Mouse (Mus musculus) brain, embryonic 14.5 days (tissue): ENCODE measurements around the gene Ybey. TPM values are rescaled to one million over a fixed set of nuclear protein-coding genes. Genes with fewer than 3 reads are reported as not detected.

ENCODE experiments used
- DNase-seq: peaks from one replicate; pipeline ENCODE4 v3.0.0-alpha.2; 2011; ENCODE audit warnings: low read depth
- CTCF ChIP-seq: fragments of 200-500 bp; IDR thresholded peaks from 2 replicates; pipeline ENCODE4 v1.5.1; 2012; ENCODE audit warnings: inconsistent platforms, mild to moderate bottlenecking, moderate library complexity, borderline replicate concordance; ENCODE audit not compliant: insufficient read depth, insufficient read length; ENCODE audit errors: extremely low read depth
- POLR2A ChIP-seq: fragments of 200-500 bp; IDR thresholded peaks from 2 replicates; pipeline ENCODE4 v1.6.1; 2012; ENCODE audit warnings: mild to moderate bottlenecking, inconsistent platforms, borderline replicate concordance; ENCODE audit not compliant: poor library complexity, insufficient read depth, insufficient read length, severe bottlenecking; ENCODE audit errors: extremely low read depth
- polyA plus RNA-seq: library from polyadenylated mRNA; depleted of rRNA; stranded (reverse); fragments of >200 nt; gene quantifications from 2 replicates; pipeline ENCODE4 v1.2.3, GENCODE M21; 2012; rRNA removed

The Ybey gene
- polyA plus RNA-seq, result 3.7 and 4.3 TPM in 2 replicates

GRCm38 (mm10) chr10:76468203-76469162 lies at the start of gene Ybey, which contains the start of gene Mcm3ap:
Ybey (minus strand) TSS chr10:76469114.
Mcm3ap (plus strand) TSS chr10:76468927.
- peak; percentile 97 for DNase-seq
- TF ChIP-seq POLR2A (peak; percentile 75; the same call in 1 of the 2 replicates), CTCF (peak; percentile 30; the same call in 1 of the 2 replicates)

DNA sequence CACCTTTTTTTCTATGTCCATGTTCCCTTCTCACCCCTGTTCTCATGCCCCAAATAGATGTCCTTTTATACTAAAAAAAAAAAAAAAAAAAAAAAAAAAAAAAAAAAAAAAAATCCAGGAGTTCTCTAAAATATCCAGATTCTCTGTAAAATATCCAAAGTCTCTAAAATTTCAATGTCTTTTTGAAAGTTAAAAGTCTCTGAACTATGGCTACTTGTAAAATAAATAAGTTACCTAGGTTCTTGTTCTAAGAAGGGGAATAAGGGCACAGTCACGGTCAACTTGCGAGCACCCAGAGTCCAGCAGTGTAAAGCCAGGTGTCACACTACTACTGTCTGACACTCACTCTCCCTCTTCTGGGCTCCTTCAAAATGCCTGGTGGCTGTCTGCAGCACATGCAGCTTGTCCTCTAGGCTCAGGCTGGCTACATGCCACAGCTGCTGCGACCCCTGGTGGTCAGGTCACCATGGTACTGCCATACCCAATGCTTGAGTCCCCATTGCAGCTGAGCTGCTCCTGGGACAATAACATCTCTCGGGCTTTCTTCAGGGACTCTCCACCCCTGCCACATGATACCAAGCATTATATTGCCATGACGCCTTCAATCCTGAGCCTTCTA lies 44.2 kb upstream of the Ybey start:
- TF ChIP-seq CTCF (peak; percentile 89), POLR2A (no peak)
- peak; percentile 83 for DNase-seq

DNA sequence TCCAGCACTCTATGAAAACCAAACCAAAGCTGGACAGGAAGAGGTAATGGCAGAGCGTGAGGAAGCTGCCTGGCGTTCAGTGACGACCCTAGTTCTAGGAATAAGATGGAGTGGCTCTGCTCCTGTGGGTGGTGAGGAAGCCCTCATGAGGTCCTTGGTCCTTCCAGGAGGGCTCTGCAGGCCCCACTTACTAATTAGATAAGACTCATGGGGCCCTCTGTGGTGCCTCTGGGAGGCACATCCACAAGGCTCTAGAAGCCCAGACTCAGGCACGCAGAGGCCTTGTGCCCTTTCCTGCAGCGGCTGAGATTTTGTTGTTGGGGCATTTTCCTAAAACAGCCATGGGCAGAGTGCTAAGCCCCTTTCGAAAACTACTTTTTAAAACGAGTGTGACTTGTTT lies 37.0 kb upstream of the Ybey start:
- DNase-seq, result no peak
- no peak for TF ChIP-seq POLR2A
- TF ChIP-seq CTCF, result no peak

DNA sequence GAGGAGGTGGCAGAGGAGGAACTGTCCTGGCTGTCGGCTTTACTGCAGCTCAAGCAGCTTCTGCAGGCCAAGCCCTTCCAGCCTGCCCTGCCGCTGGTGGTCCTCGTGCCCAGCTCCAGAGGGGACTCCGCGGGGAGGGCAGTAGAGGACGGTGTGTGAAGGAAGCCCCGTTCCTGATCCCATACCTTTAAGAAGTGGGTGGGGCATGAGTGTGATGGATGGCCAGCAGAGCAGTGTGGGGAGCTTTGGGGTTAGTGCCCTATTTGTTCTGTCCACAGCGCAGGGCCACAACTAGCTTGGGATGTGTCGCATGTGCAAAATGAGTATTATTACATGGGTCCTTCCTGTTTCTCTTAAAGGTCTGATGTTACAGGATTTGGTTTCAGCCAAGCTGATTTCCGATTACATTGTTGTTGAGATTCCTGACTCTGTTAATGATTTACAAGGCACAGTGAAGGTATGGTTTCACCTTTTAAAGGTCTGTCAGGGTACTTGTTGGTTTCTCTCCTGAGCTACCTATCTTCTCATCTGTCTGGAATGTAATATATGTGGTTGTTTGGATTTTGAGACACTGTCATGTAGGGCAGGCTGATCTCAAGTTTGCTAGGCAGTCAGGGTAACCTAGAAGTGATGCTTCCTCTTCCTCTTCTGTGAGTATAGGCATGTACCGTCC lies 35.5 kb upstream of the Ybey start:
- no peak for DNase-seq
- TF ChIP-seq POLR2A, result no peak
- no peak for TF ChIP-seq CTCF

DNA sequence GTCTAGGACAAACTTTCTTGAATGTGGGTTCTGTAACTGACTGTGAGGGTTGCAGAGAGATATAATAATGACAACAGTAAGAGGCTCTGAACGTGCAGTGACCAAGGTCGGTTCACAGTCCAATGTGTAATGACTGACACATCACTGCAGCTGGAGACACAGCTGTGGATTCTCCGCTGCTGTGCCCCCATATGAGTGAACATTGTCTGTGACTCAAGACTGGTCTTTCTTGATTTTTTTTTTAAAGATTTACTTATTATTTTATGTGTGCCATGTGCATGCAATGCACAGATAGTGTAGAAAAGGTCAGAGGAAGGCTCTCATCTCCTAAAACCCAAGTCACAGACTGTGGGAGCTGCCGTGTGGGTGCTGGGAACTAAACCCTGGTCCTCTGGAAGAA lies 28.6 kb upstream of the Ybey start:
- DNase-seq, result no peak
- TF ChIP-seq CTCF (no peak), POLR2A (no peak)

- DNase-seq, result no peak
- no peak for TF ChIP-seq POLR2A
Observed at GRCm38 (mm10) chr10:76496366-76496765, 27.5 kb upstream of the Ybey start.

GRCm38 (mm10) chr10:76495501-76495900 lies 26.6 kb upstream of the Ybey start:
- TF ChIP-seq CTCF, result no peak
- no peak for TF ChIP-seq POLR2A
- no peak for DNase-seq

DNA sequence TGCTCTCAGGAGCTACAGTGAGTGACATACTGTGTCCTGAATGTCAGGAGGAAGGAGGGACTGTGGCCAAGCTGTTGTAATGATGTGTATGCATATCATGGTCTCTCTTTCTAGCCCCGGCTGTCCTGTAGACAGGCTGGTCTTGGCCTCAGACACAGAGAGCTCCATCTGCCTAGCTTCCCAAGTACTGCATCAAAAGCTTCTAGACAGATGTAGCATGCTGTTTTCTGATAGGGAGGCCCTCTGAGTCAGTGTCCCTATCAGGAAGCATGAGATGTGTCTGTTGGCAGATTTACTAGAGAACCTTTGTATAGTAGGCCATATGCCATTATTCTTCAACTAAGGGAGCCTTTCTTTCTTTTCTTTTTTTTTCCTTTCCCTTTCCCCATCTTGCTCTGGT lies 24.6 kb upstream of the Ybey start:
- no peak for DNase-seq
- TF ChIP-seq POLR2A, result no peak
- TF ChIP-seq CTCF, result no peak

DNA sequence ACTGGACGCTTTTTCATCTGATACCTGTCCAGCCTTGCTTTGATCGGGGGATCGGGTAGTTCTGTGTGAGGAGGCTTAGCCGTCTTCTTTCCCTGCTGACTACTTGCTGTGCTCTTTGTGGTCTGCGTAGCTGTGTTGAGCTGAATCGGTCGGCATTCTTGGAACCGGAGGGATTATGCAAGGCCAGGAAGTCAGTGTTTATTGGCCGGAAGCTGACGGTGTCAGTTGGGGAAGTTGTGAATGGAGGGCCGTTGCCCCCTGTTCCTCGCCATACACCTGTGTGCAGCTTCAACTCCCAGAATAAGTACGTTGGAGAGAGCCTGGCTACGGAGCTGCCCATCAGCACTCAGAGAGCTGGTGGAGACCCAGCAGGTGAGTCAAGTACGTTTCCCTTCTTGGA lies 20.3 kb upstream of the Ybey start:
- DNase-seq, result no peak
- TF ChIP-seq CTCF, result no peak
- TF ChIP-seq POLR2A, result no peak

DNA sequence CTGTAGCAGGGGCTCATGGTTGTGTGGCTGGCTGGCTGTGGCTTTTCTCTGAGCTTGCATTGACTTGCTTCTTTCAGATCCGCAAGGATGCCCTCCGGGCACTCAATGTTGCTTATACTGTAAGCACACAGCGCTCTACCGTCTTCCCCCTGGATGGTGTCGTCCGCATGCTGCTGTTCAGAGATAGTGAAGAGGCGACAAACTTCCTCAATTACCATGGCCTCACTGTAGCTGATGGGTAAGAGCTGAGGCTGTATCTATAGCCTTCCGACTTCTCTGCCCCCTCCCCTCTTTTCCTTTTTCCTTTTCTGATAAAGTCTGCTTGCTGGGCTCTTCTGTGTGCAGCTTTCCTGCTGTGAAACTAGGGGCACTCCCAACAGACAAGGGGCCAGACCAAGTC lies 19.4 kb upstream of the Ybey start:
- no peak for TF ChIP-seq CTCF
- TF ChIP-seq POLR2A, result no peak
- DNase-seq, result no peak

- TF ChIP-seq POLR2A (no peak), CTCF (no peak)
- no peak for DNase-seq
Observed at GRCm38 (mm10) chr10:76486302-76486701, 17.4 kb upstream of the Ybey start.

DNA sequence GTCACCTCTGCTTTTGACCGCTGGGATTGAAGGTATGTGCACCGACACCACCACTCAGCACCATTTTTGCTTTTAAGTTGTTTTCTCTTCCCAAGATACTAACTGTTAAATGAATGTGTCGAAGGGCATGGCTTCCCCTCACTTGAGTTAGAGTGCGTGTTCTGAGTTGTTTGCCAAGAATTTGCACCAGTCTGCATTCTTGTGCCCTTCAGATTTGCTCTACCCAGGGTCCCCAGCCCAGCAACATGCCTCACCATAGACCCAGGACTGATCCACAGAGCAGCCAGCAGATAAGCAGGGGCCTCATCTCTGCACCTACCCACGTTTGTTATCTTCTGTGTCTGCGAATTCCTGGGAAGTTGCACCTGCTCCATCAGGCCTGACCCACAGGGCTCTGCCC lies 12.6 kb upstream of the Ybey start:
- no peak for DNase-seq
- TF ChIP-seq CTCF (no peak), POLR2A (no peak)
